Mouse (Mus musculus) layer of hippocampus, adult 9-11 months (tissue): ENCODE measurements around the gene Gm48551.

ENCODE experiments used
- DNase-seq: peaks from one replicate; pipeline ENCODE4 v3.0.0; 2022

Gm48551 gene

GRCm38 (mm10) chr10:81431526-81432168 is 47.4 kb downstream of the Gm48551 start:
- peak; percentile 80 for DNase-seq

GRCm38 (mm10) chr10:81432169-81432867 is 48.1 kb downstream of the Gm48551 start:
- no peak for DNase-seq

- DNase-seq, result peak; percentile 97
These were observed 48.6 kb downstream of the Gm48551 start for GRCm38 (mm10) chr10:81432868-81433262.

- peak; percentile 59 for DNase-seq
These were observed 49.4 kb downstream of the Gm48551 start for GRCm38 (mm10) chr10:81433541-81434289.

- no peak for DNase-seq
These were observed 50.3 kb downstream of the Gm48551 start for GRCm38 (mm10) chr10:81434361-81435263.

GRCm38 (mm10) chr10:81435436-81435835 is 51.2 kb downstream of the Gm48551 start:
- DNase-seq, result peak; percentile 87

GRCm38 (mm10) chr10:81441019-81441418 is 56.8 kb downstream of the Gm48551 start:
- no peak for DNase-seq
